In the genomic region with DNA sequence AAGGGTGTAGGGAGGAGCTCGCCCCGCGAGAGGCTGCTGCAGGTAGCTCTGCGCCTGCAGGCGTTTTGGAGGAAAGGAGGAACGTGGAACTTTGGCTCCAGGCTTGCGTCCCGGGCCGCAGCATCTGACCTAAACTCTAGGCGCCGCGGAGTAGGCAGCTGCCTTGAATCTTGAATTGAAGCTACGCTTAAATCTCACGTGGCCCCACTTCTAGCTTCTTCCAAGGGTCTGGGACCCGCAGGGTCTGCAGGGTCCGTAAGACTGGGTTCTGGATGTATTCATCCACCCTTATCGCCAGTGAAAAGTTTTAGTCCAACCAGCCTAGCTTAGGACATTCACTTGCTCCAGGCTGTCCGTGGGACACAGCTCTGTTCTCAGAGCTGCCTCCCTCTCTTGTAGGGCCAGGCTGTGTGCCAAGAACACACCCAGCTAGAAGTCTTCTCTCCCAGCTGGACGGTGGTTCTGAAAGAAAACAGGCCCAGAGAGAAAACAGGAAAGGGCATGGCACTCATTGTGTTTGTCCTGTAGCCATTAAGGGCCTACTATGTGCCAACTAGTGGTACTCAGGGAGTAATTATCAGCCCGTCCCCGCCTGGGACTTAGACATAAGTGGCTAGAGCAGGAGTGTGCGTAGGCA, we compare ENCODE assay signal across 8 mouse cellular contexts. TPM values are rescaled to one million over a fixed set of nuclear protein-coding genes. Genes with fewer than 3 reads are reported as not detected.
DNase-seq lines count a peak whose midpoint lies in the region; ATAC-seq lines count a peak whose summit lies in the region.

No protein-coding gene starts in this region.

- peak; percentile 12 for DNase-seq in retina, postnatal 1 day
- DNase-seq in retina, embryonic 14.5 days (ENCODE audit: low spot score), result no peak
- DNase-seq in lung, postnatal 25 days (ENCODE audit: low spot score), result peak; percentile 91
- DNase-seq in testis, postnatal 10 days (ENCODE audit: low spot score), result peak; percentile 85
- DNase-seq in layer of hippocampus, adult 11-12 months (ENCODE audit: low spot score), result no peak

- H3K27me3 ChIP-seq in embryonic facial prominence, embryonic 15.5 days, result no peaks in the 10 kb centered on the region
- peaks cover 26% of the 10 kb centered on the region for H3K27me3 ChIP-seq in heart, embryonic 12.5 days (replicated peaks)
- no peaks in the 10 kb centered on the region for H3K27me3 ChIP-seq in kidney, embryonic 16.5 days (ENCODE audit: insufficient read depth, low read length)

- peak overlapping the region; percentile 97 for H3K27ac ChIP-seq in embryonic facial prominence, embryonic 15.5 days (replicated peaks)
- H3K27ac ChIP-seq in heart, embryonic 12.5 days (ENCODE audit: poor library complexity, severe bottlenecking), result peak overlapping the region; percentile 88
- H3K27ac ChIP-seq in kidney, embryonic 16.5 days (ENCODE audit: low read length), result peak overlapping the region; percentile 93

- WGBS in embryonic facial prominence, embryonic 15.5 days, result 8% methylated on average over 22 of the region's 22 CpGs
- 10% methylated on average over 22 of the region's 22 CpGs for WGBS in heart, embryonic 12.5 days
- 11% methylated on average over 22 of the region's 22 CpGs for WGBS in kidney, embryonic 16.5 days

- no peaks in the 10 kb centered on the region for H3K9me3 ChIP-seq in embryonic facial prominence, embryonic 15.5 days (replicated peaks)
- no peaks in the 10 kb centered on the region for H3K9me3 ChIP-seq in heart, embryonic 12.5 days (replicated peaks)
- no peaks in the 10 kb centered on the region for H3K9me3 ChIP-seq in kidney, embryonic 16.5 days (ENCODE audit: low read length)

- peak overlapping the region; percentile 71 for H3K4me3 ChIP-seq in embryonic facial prominence, embryonic 15.5 days (replicated peaks)
- H3K4me3 ChIP-seq in heart, embryonic 12.5 days, result peak overlapping the region; percentile 83
- peak overlapping the region; percentile 77 for H3K4me3 ChIP-seq in kidney, embryonic 16.5 days (ENCODE audit: low read length)

- peaks cover 30% of the 10 kb centered on the region for H3K36me3 ChIP-seq in embryonic facial prominence, embryonic 15.5 days
- peaks cover 29% of the 10 kb centered on the region for H3K36me3 ChIP-seq in heart, embryonic 12.5 days
- H3K36me3 ChIP-seq in kidney, embryonic 16.5 days (ENCODE audit: insufficient read depth, low read length), result peaks cover 21% of the 10 kb centered on the region

- peak overlapping the region; percentile 77 for H3K4me2 ChIP-seq in embryonic facial prominence, embryonic 15.5 days (replicated peaks)
- H3K4me2 ChIP-seq in heart, embryonic 12.5 days, result peak overlapping the region; percentile 85
- H3K4me2 ChIP-seq in kidney, embryonic 16.5 days (replicated peaks; ENCODE audit: low read depth, low read length), result peak overlapping the region; percentile 79

- peak overlapping the region; percentile 75 for H3K9ac ChIP-seq in embryonic facial prominence, embryonic 15.5 days
- peak overlapping the region; percentile 85 for H3K9ac ChIP-seq in heart, embryonic 12.5 days
- peak overlapping the region; percentile 89 for H3K9ac ChIP-seq in kidney, embryonic 16.5 days (replicated peaks; ENCODE audit: low read length)

- H3K4me1 ChIP-seq in embryonic facial prominence, embryonic 15.5 days, result peaks cover 26% of the 10 kb centered on the region
- H3K4me1 ChIP-seq in heart, embryonic 12.5 days (replicated peaks), result peaks cover 41% of the 10 kb centered on the region
- H3K4me1 ChIP-seq in kidney, embryonic 16.5 days (ENCODE audit: insufficient read depth, low read length), result peaks cover 17% of the 10 kb centered on the region

- ATAC-seq in embryonic facial prominence, embryonic 15.5 days (ENCODE audit: insufficient number of reproducible peaks, low FRiP score, low TSS enrichment, low read depth), result peak; percentile 50; the same call in 1 of the 2 replicates
- ATAC-seq in heart, embryonic 12.5 days (ENCODE audit: insufficient number of reproducible peaks, low FRiP score), result peak; percentile 66
- ATAC-seq in kidney, embryonic 16.5 days (ENCODE audit: low FRiP score, low TSS enrichment), result peak; percentile 52

RNA-seq across cellular contexts. Expression of a gene that starts 0.5 kb away (rescaled TPM):
- 22.2 and 25.3 TPM in 2 replicates for polyA plus RNA-seq in embryonic facial prominence, embryonic 15.5 days (2015; fragmentation: Nextera tagmentation; extraction: Ambion mirVana)
- 7.8 and 8.3 TPM in 2 replicates for polyA plus RNA-seq in heart, embryonic 12.5 days (2016; fragmentation: Nextera tagmentation; extraction: Ambion mirVana)
- polyA plus RNA-seq in kidney, embryonic 16.5 days (2015; fragmentation: Nextera tagmentation; extraction: Ambion mirVana), result 23.1 TPM in 2 replicates

RNA-seq across cellular contexts. Expression of a gene that starts 0.5 kb away (rescaled TPM):
- polyA plus RNA-seq in embryonic facial prominence, embryonic 15.5 days (2015; fragmentation: Nextera tagmentation; extraction: Ambion mirVana), result 57.8 and 64.4 TPM in 2 replicates
- polyA plus RNA-seq in heart, embryonic 12.5 days (2016; fragmentation: Nextera tagmentation; extraction: Ambion mirVana), result 66.5 and 74.6 TPM in 2 replicates
- 72.8 and 77.0 TPM in 2 replicates for polyA plus RNA-seq in kidney, embryonic 16.5 days (2015; fragmentation: Nextera tagmentation; extraction: Ambion mirVana)

RNA-seq across cellular contexts. Expression of a gene that starts 17.2 kb away (rescaled TPM):
- 64.4 and 65.9 TPM in 2 replicates for polyA plus RNA-seq in embryonic facial prominence, embryonic 15.5 days (2015; fragmentation: Nextera tagmentation; extraction: Ambion mirVana)
- polyA plus RNA-seq in heart, embryonic 12.5 days (2016; fragmentation: Nextera tagmentation; extraction: Ambion mirVana), result 56.6 and 59.7 TPM in 2 replicates
- polyA plus RNA-seq in kidney, embryonic 16.5 days (2015; fragmentation: Nextera tagmentation; extraction: Ambion mirVana), result 116 and 120 TPM in 2 replicates

RNA-seq across cellular contexts. Expression of a gene that starts 25.3 kb away (rescaled TPM):
- polyA plus RNA-seq in embryonic facial prominence, embryonic 15.5 days (2015; fragmentation: Nextera tagmentation; extraction: Ambion mirVana), result 0.36 and 0.56 TPM in 2 replicates
- polyA plus RNA-seq in heart, embryonic 12.5 days (2016; fragmentation: Nextera tagmentation; extraction: Ambion mirVana), result not detected in 2 replicates
- polyA plus RNA-seq in kidney, embryonic 16.5 days (2015; fragmentation: Nextera tagmentation; extraction: Ambion mirVana), result 0.37 TPM in 1 of 2 replicates, not detected in the other

RNA-seq across cellular contexts. Expression of a gene that starts 36.6 kb away (rescaled TPM):
- polyA plus RNA-seq in embryonic facial prominence, embryonic 15.5 days (2015; fragmentation: Nextera tagmentation; extraction: Ambion mirVana), result 23.8 and 26.8 TPM in 2 replicates
- 20.1 and 21.2 TPM in 2 replicates for polyA plus RNA-seq in heart, embryonic 12.5 days (2016; fragmentation: Nextera tagmentation; extraction: Ambion mirVana)
- polyA plus RNA-seq in kidney, embryonic 16.5 days (2015; fragmentation: Nextera tagmentation; extraction: Ambion mirVana), result 19.7 and 22.7 TPM in 2 replicates

Comparison
In these comparisons a context has a peak if more than half of its experiments do, and no peak if none do; other contexts are left out.
1. DNase-seq: peak in retina, postnatal 1 day (single experiment), lung, postnatal 25 days (single experiment) and testis, postnatal 10 days (single experiment); none in retina, embryonic 14.5 days (single experiment) and layer of hippocampus, adult 11-12 months (single experiment).
2. Peak in every context shown above with its lines, with median percentiles within 50 percentile points of each other: ATAC-seq, H3K27ac ChIP-seq, H3K4me2 ChIP-seq, H3K4me3 ChIP-seq and H3K9ac ChIP-seq.